Mouse (Mus musculus): ENCODE results near the gene Bud31. TPM values are rescaled to one million over a fixed set of nuclear protein-coding genes. Genes with fewer than 3 reads are reported as not detected.
"Not testable (repeated sequence)": the region's sequence is repeated elsewhere in the genome, so short reads cannot be mapped to it uniquely, and the experiment has no call there.

Bud31 gene
- polyA plus RNA-seq, 1 experiment from 2014 or later, result 111 TPM

DNA sequence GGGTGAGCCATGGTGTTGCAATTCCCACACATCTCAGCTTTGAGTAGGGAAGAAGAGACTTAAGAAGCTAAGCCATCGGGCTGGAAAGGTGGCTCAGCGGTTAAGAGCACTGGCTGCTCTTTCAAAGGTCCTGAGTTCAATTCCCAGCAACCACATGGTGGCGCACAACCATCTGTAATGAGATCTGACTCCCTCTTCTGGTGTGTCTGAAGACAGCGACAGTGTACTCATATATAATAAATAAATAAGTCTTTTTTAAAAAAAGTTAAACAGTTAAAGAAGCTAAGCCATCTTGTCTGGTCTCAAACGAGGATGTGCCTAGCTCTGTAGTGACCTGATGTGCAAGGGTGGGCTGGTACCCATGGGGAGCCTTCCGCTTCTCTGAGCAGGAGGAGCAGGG, 6.9 kb upstream of the Bud31 start:
- 74% methylated on average over 6 of the region's 6 CpGs for WGBS (ENCODE audit: insufficient replicate concordance)
- H3K27me3 ChIP-seq (ENCODE audit: control insufficient read depth, insufficient read depth, low read depth, low read length), result not testable (repeated sequence)

DNA sequence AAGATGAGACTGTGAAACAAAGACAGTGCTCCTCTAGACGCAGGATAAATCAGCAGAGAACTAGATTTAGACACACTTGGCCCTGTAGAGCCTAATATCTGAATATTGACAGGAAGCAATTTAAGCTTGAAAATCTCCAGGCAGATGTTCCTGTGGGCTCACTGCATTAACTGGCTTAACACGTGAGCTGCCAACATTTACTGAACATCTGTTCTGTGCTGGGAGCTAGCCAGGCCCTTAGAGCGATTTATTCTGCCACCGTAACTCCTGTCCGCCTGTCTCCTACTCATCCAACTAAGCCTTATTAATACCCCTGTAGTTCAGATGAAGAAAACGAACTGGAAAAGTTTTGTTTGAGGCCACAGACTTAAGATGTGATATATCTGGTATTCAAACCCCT, 1.3 kb upstream of the Bud31 start:
- 13% methylated on average over 6 of the region's 6 CpGs for WGBS (ENCODE audit: insufficient replicate concordance)
- H3K9ac ChIP-seq (ENCODE audit: low read depth, low read length), result peak overlapping the region; percentile 90
- H3K27ac ChIP-seq (ENCODE audit: low read length), result 0 out of 2 replicates have a peak overlapping the region, but pooled peaks have one; percentile 67
- peaks cover 40% of the 10 kb centered on the region for H3K36me3 ChIP-seq (ENCODE audit: control insufficient read depth, insufficient read depth)
- H3K4me1 ChIP-seq (ENCODE audit: control insufficient read depth, low read depth, low read length), result peaks cover 22% of the 10 kb centered on the region
- H3K4me2 ChIP-seq (ENCODE audit: low read depth, low read length), result peak overlapping the region; percentile 83
- peak overlapping the region; percentile 93 for H3K4me3 ChIP-seq (ENCODE audit: low read depth, low read length)
- no peaks in the 10 kb centered on the region for H3K9me3 ChIP-seq (replicated peaks; ENCODE audit: control insufficient read depth, low read length)
- H3K27me3 ChIP-seq (ENCODE audit: control insufficient read depth, insufficient read depth, low read depth, low read length), result no peaks in the 10 kb centered on the region
- ATAC-seq (ENCODE audit: low read depth), result no peak

More for the DNA sequence above, 6.9 kb upstream of the Bud31 start:
- ATAC-seq (ENCODE audit: low read depth); H3K9me3 ChIP-seq (replicated peaks; ENCODE audit: control insufficient read depth, low read length); H3K4me2 ChIP-seq (ENCODE audit: low read depth, low read length); H3K9ac ChIP-seq (ENCODE audit: low read depth, low read length); H3K27ac ChIP-seq (ENCODE audit: low read length); H3K4me3 ChIP-seq (ENCODE audit: low read depth, low read length): not testable (repeated sequence)
- H3K36me3 ChIP-seq (ENCODE audit: control insufficient read depth, insufficient read depth), result peaks cover 68% of the 10 kb centered on the region
- H3K4me1 ChIP-seq (ENCODE audit: control insufficient read depth, low read depth, low read length), result peaks cover 11% of the 10 kb centered on the region

DNA sequence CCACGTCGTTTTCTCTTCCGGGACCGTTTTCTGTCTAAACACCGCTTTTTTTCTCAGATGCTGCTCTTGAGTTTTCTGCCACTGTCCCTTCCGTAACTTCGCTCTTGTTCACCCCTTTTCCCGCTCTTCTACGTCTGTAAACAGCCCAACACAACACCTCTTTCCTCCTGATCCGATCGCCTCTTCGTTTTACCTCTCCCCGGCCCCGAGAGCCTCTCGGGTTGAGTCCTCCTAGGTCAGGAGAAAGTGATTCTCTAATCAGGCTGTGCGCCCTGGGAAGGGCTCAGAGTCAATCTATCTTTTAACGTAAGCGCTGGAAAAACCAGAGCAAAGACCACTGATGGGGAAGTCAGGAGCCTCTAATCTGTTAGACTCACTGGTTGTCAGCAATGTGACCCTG, 449 bp downstream of the Bud31 start:
- Histone ChIP-seq H3K27ac (ENCODE audit: low read length) (peak overlapping the region; percentile 94), H3K36me3 (ENCODE audit: control insufficient read depth, insufficient read depth) (peaks cover 41% of the 10 kb centered on the region), H3K9ac (ENCODE audit: low read depth, low read length) (peak overlapping the region; percentile 90), H3K27me3 (ENCODE audit: control insufficient read depth, insufficient read depth, low read depth, low read length) (no peaks in the 10 kb centered on the region), H3K4me1 (ENCODE audit: control insufficient read depth, low read depth, low read length) (peaks cover 22% of the 10 kb centered on the region), H3K4me3 (ENCODE audit: low read depth, low read length) (peak overlapping the region; percentile 93), H3K4me2 (ENCODE audit: low read depth, low read length) (peak overlapping the region; percentile 83), H3K9me3 (replicated peaks; ENCODE audit: control insufficient read depth, low read length) (no peaks in the 10 kb centered on the region)
- peak; percentile 25 for ATAC-seq (ENCODE audit: low read depth)
- WGBS (ENCODE audit: insufficient replicate concordance), result under 1% methylated on average over 18 of the region's 18 CpGs

DNA sequence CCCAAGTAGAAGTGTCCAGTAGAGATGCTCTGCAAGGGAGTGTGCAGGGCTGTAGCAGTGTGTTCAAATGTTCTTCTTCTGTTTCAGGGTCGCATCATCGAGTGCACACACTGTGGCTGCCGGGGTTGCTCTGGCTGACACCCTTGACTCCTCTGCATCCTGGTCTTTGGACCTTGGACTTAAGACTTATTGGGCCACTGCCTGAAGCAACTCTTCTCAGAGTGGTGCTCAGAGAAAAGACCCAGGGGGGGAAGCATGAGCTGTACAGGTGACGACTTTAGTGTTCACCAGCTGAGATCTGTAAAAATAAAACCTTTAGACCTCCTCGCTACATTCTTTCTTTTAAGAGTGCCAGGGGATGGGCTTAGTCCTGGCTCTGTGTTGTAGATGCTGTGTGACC, 7.6 kb downstream of the Bud31 start:
- H3K4me1 ChIP-seq (ENCODE audit: control insufficient read depth, low read depth, low read length), result peaks cover 12% of the 10 kb centered on the region
- no peak for ATAC-seq (ENCODE audit: low read depth)
- peaks cover 84% of the 10 kb centered on the region for H3K36me3 ChIP-seq (ENCODE audit: control insufficient read depth, insufficient read depth)
- no peaks in the 10 kb centered on the region for H3K9me3 ChIP-seq (replicated peaks; ENCODE audit: control insufficient read depth, low read length)
- H3K4me3 ChIP-seq (ENCODE audit: low read depth, low read length), result no peak overlapping the region
- H3K27ac ChIP-seq (ENCODE audit: low read length), result no peak overlapping the region
- H3K27me3 ChIP-seq (ENCODE audit: control insufficient read depth, insufficient read depth, low read depth, low read length), result no peaks in the 10 kb centered on the region
- 78% methylated on average over 5 of the region's 5 CpGs for WGBS (ENCODE audit: insufficient replicate concordance)
- H3K9ac ChIP-seq (ENCODE audit: low read depth, low read length), result no peak overlapping the region
- H3K4me2 ChIP-seq (ENCODE audit: low read depth, low read length), result no peak overlapping the region

DNA sequence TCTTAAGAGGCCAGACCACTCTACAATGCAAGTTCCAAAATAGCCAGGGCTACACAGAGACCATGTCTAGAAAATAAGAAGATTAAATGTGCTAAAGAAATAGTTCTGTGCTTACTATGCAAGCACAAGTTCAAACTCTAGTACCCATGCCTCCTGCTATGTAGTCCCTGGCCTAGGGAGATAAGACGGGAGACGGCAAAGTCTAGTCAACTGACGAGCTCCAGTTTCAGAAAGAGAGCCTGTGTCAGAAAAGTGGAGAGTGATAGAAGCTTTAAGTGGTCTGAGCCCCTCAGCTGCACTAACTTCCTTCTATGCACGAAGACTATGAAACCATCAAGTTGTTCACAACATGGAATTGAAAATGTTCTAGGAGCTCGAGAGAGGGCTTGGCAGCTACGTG, 9.1 kb downstream of the Bud31 start:
- Histone ChIP-seq H3K4me1 (ENCODE audit: control insufficient read depth, low read depth, low read length) (peaks cover 19% of the 10 kb centered on the region), H3K4me3 (ENCODE audit: low read depth, low read length) (no peak overlapping the region), H3K4me2 (ENCODE audit: low read depth, low read length) (no peak overlapping the region), H3K9ac (ENCODE audit: low read depth, low read length) (no peak overlapping the region), H3K9me3 (replicated peaks; ENCODE audit: control insufficient read depth, low read length) (no peaks in the 10 kb centered on the region), H3K27me3 (ENCODE audit: control insufficient read depth, insufficient read depth, low read depth, low read length) (no peaks in the 10 kb centered on the region), H3K36me3 (ENCODE audit: control insufficient read depth, insufficient read depth) (peaks cover 70% of the 10 kb centered on the region), H3K27ac (ENCODE audit: low read length) (0 out of 2 replicates have a peak overlapping the region, but pooled peaks have one; percentile 31)
- peak; percentile 33; the same call in 1 of the 2 replicates for ATAC-seq (ENCODE audit: low read depth)
- 40% methylated on average over 6 of the region's 6 CpGs for WGBS (ENCODE audit: insufficient replicate concordance)

DNA sequence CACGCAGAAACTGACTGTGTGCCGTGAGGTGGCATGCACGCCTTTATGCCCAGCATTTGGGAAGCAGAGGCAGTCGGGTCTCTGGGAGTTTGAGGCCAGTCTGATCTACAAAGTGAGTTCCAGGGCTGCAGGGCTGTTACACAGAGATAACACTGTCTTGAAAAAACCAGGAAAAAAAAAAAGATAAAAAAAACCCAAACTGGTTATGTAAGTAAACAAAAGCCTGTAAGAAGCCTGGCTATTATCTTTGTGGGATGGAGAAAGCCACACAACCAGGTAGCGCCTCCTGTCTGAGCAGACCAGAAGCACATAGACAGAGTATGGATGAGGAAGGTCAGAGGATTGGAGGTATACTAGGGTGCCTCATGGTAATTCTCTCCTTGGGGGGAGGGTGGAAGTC, 12.5 kb downstream of the Bud31 start:
- Histone ChIP-seq H3K4me2 (ENCODE audit: low read depth, low read length) (no peak overlapping the region), H3K9ac (ENCODE audit: low read depth, low read length) (no peak overlapping the region)

DNA sequence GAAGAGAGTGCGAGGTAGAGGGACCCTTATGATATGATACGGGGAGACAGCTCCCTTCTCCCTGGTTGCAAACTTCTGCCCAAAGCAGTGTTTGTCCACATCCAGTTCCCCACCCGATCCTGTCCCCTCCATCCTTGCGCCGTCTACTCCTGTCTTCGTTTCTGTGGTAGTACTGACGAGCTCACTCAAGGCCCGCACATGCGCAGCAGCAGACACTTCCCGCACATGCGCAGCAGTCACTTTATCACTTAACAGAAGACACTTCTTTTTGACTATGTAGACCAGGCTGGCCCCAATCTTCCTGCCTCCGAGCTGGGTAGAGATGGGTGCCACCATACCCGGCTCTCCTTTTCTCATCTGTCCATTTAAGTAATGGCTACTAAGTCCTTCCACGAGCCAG, 21.2 kb downstream of the Bud31 start:
- H3K27me3 ChIP-seq (ENCODE audit: control insufficient read depth, insufficient read depth, low read depth, low read length), result no peaks in the 10 kb centered on the region
- no peak overlapping the region for H3K4me3 ChIP-seq (ENCODE audit: low read depth, low read length)
- H3K4me2 ChIP-seq (ENCODE audit: low read depth, low read length), result no peak overlapping the region
- WGBS (ENCODE audit: insufficient replicate concordance), result 83% methylated on average over 14 of the region's 14 CpGs
- H3K9ac ChIP-seq (ENCODE audit: low read depth, low read length), result no peak overlapping the region
- no peak overlapping the region for H3K27ac ChIP-seq (ENCODE audit: low read length)
- ATAC-seq (ENCODE audit: low read depth), result no peak
- no peaks in the 10 kb centered on the region for H3K9me3 ChIP-seq (replicated peaks; ENCODE audit: control insufficient read depth, low read length)
- peaks cover 26% of the 10 kb centered on the region for H3K36me3 ChIP-seq (ENCODE audit: control insufficient read depth, insufficient read depth)
- peaks cover 9% of the 10 kb centered on the region for H3K4me1 ChIP-seq (ENCODE audit: control insufficient read depth, low read depth, low read length)

More for the DNA sequence above, 12.5 kb downstream of the Bud31 start:
- ATAC-seq (ENCODE audit: low read depth), result peak; percentile 41; the same call in 1 of the 2 replicates
- no peaks in the 10 kb centered on the region for H3K9me3 ChIP-seq (replicated peaks; ENCODE audit: control insufficient read depth, low read length)
- 40% methylated on average over 5 of the region's 5 CpGs for WGBS (ENCODE audit: insufficient replicate concordance)
- H3K4me1 ChIP-seq (ENCODE audit: control insufficient read depth, low read depth, low read length), result peaks cover 19% of the 10 kb centered on the region
- H3K27me3 ChIP-seq (ENCODE audit: control insufficient read depth, insufficient read depth, low read depth, low read length), result no peaks in the 10 kb centered on the region
- no peak overlapping the region for H3K4me3 ChIP-seq (ENCODE audit: low read depth, low read length)
- 0 out of 2 replicates have a peak overlapping the region, but pooled peaks have one; percentile 48 for H3K27ac ChIP-seq (ENCODE audit: low read length)
- peaks cover 53% of the 10 kb centered on the region for H3K36me3 ChIP-seq (ENCODE audit: control insufficient read depth, insufficient read depth)

DNA sequence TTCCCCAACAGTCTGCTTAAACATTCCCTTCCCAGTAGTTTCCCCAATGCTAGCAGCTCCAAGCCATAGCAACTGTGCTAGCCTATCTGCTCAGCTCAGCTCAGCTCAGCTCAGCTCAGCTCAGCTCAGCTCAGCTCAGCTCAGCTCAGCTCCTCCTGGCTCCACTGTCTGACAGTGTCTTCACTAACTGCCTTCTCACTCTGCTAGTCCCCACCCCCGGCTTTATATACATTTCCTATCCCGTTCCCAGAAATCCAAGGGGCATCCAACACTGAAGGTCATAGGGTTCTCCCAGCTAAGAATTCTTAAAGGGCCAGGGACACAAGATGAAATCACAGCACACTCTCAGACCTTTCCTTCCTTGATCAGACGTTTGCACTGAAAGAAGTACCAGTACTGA, 24.5 kb downstream of the Bud31 start:
- no peak overlapping the region for H3K9ac ChIP-seq (ENCODE audit: low read depth, low read length)

DNA sequence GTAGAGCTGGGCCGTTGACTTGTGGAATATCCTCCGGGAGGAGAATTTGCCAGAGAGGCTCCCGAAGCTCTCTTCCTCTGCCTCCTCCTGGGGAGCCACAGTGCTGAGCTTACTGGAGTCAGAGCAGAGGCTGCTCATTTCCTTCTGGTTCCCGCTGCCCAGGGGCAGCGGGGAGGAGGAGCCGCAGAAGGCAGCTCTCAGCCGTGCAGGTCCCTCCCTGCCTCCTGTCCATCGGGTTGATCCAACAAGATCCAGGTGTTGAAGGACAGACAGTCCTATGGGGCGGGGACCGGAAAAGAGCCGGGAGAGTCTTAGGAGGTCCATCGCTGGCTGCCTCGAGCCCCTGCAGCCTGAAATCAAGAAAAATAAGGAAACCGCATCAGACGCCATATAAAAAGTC, 25.0 kb downstream of the Bud31 start:
- H3K36me3 ChIP-seq (ENCODE audit: control insufficient read depth, insufficient read depth), result peaks cover 13% of the 10 kb centered on the region
- ATAC-seq (ENCODE audit: low read depth), result no peak
- H3K27me3 ChIP-seq (ENCODE audit: control insufficient read depth, insufficient read depth, low read depth, low read length), result no peaks in the 10 kb centered on the region
- no peak overlapping the region for H3K27ac ChIP-seq (ENCODE audit: low read length)
- 81% methylated on average over 15 of the region's 15 CpGs for whole genome bisulfite sequencing (ENCODE audit: insufficient replicate concordance)
- no peaks in the 10 kb centered on the region for H3K9me3 ChIP-seq (replicated peaks; ENCODE audit: control insufficient read depth, low read length)
- no peak overlapping the region for H3K9ac ChIP-seq (ENCODE audit: low read depth, low read length)
- H3K4me1 ChIP-seq (ENCODE audit: control insufficient read depth, low read depth, low read length), result peaks cover 19% of the 10 kb centered on the region
- no peak overlapping the region for H3K4me2 ChIP-seq (ENCODE audit: low read depth, low read length)
- no peak overlapping the region for H3K4me3 ChIP-seq (ENCODE audit: low read depth, low read length)

More for the DNA sequence above, 24.5 kb downstream of the Bud31 start:
- no peak overlapping the region for H3K27ac ChIP-seq (ENCODE audit: low read length)
- peaks cover 13% of the 10 kb centered on the region for H3K36me3 ChIP-seq (ENCODE audit: control insufficient read depth, insufficient read depth)
- H3K27me3 ChIP-seq (ENCODE audit: control insufficient read depth, insufficient read depth, low read depth, low read length), result no peaks in the 10 kb centered on the region
- H3K4me1 ChIP-seq (ENCODE audit: control insufficient read depth, low read depth, low read length), result peaks cover 19% of the 10 kb centered on the region
- no peak overlapping the region for H3K4me3 ChIP-seq (ENCODE audit: low read depth, low read length)
- H3K4me2 ChIP-seq (ENCODE audit: low read depth, low read length), result no peak overlapping the region
- ATAC-seq (ENCODE audit: low read depth), result no peak
- H3K9me3 ChIP-seq (replicated peaks; ENCODE audit: control insufficient read depth, low read length), result no peaks in the 10 kb centered on the region
- 64% methylated on average over 3 of the region's 3 CpGs for WGBS (ENCODE audit: insufficient replicate concordance)
